In genomic region chr11:48908459-48908858, GRCm38 (mm10) we compare ENCODE assay signal across 26 mouse cellular contexts. TPM values are rescaled to one million over a fixed set of nuclear protein-coding genes. Genes with fewer than 3 reads are reported as not detected.
DNase-seq lines count a peak whose midpoint lies in the region; ATAC-seq and TF ChIP-seq lines count a peak whose summit lies in the region.
"Had no signal": no experiment of that assay in that cellular context is flagged by ENCODE, and none has a peak within 500 bp of the region (broad histone marks: within the 10 kb centered on the region; RNA-seq: fewer than 3 reads in every experiment).

No protein-coding gene starts in this region.

- no peak for TF ChIP-seq EP300 in liver, postnatal 0 days (IDR thresholded peaks at IDR 0.05; ENCODE audit: low read depth)
- TF ChIP-seq EP300 in liver, embryonic 14.5 days (IDR thresholded peaks at IDR 0.05; ENCODE audit: low read depth), result no peak

- no peak overlapping the region for H3K4me3 ChIP-seq in liver, embryonic 11.5 days (ENCODE audit: low read depth, low read length)
- no peak overlapping the region for H3K4me3 ChIP-seq in liver, postnatal 0 days (ENCODE audit: low read depth, low read length)
- no peak overlapping the region for H3K4me3 ChIP-seq in G1E (ENCODE audit: low read depth, low read length)
- no peak overlapping the region for H3K4me3 ChIP-seq in liver, embryonic 14.5 days (ENCODE audit: insufficient read depth in 1 of 2, low read depth in 2 of 2, low read length in 2 of 2)
- H3K4me3 ChIP-seq in heart, embryonic 10.5 days, result no peak overlapping the region
- H3K4me3 ChIP-seq: forebrain, embryonic 10.5 days; forebrain, embryonic 13.5 days; heart, adult 2 months; hindbrain, embryonic 13.5 days had no signal

- H3K9me3 ChIP-seq in liver, embryonic 11.5 days (ENCODE audit: control insufficient read depth, low read length), result no peaks in the 10 kb centered on the region
- no peaks in the 10 kb centered on the region for H3K9me3 ChIP-seq in liver, postnatal 0 days (ENCODE audit: low read length)
- H3K9me3 ChIP-seq in G1E (replicated peaks), result no peaks in the 10 kb centered on the region
- H3K9me3 ChIP-seq in liver, embryonic 14.5 days (ENCODE audit: control insufficient read depth, low read length), result no peaks in the 10 kb centered on the region
- H3K9me3 ChIP-seq in heart, embryonic 10.5 days, result no peaks in the 10 kb centered on the region
- H3K9me3 ChIP-seq: forebrain, embryonic 10.5 days; forebrain, embryonic 13.5 days; hindbrain, embryonic 13.5 days had no signal

- no peaks in the 10 kb centered on the region for H3K27me3 ChIP-seq in liver, embryonic 11.5 days (replicated peaks; ENCODE audit: control insufficient read depth, insufficient read depth, low read length)
- no peaks in the 10 kb centered on the region for H3K27me3 ChIP-seq in liver, postnatal 0 days (ENCODE audit: insufficient read depth, low read length)
- H3K27me3 ChIP-seq in G1E (ENCODE audit: insufficient read depth, low read length), result no peaks in the 10 kb centered on the region
- H3K27me3 ChIP-seq in liver, embryonic 14.5 days (ENCODE audit: control insufficient read depth, insufficient read depth, low read length), result no peaks in the 10 kb centered on the region
- H3K27me3 ChIP-seq in heart, embryonic 10.5 days (ENCODE audit: insufficient read depth, poor library complexity, severe bottlenecking), result no peaks in the 10 kb centered on the region
- H3K27me3 ChIP-seq: forebrain, embryonic 13.5 days; hindbrain, embryonic 13.5 days; Patski had no signal

- TF ChIP-seq CTCF in liver, postnatal 0 days (IDR thresholded peaks at IDR 0.05; ENCODE audit: low read depth), result no peak
- TF ChIP-seq CTCF in G1E (IDR thresholded peaks at IDR 0.05; ENCODE audit: low read depth, low read length), result no peak
- TF ChIP-seq CTCF in liver, embryonic 14.5 days (IDR thresholded peaks at IDR 0.05; ENCODE audit: low read depth), result no peak

- no peaks in the 10 kb centered on the region for H3K4me1 ChIP-seq in liver, embryonic 11.5 days (replicated peaks; ENCODE audit: control insufficient read depth, insufficient read depth, low read length)
- peaks cover 7% of the 10 kb centered on the region; the same call in 1 of the 2 replicates for H3K4me1 ChIP-seq in liver, postnatal 0 days (ENCODE audit: insufficient read depth)
- H3K4me1 ChIP-seq in G1E (ENCODE audit: insufficient read depth, low read depth, low read length), result peaks cover 26% of the 10 kb centered on the region
- peaks cover 3 to 9% of the 10 kb centered on the region in 2 experiments; a peak in 3 of 4 replicates for H3K4me1 ChIP-seq in liver, embryonic 14.5 days (replicated peaks; ENCODE audit: control insufficient read depth in 2 of 2, insufficient read depth in 2 of 2, low read length in 1 of 2)
- H3K4me1 ChIP-seq in heart, embryonic 10.5 days, result no peaks in the 10 kb centered on the region
- H3K4me1 ChIP-seq: forebrain, embryonic 10.5 days; forebrain, embryonic 13.5 days; hindbrain, embryonic 13.5 days had no signal

- H3K27ac ChIP-seq in liver, embryonic 11.5 days (ENCODE audit: low read depth, low read length), result no peak overlapping the region
- H3K27ac ChIP-seq in liver, postnatal 0 days (ENCODE audit: low read depth), result no peak overlapping the region
- no peak overlapping the region for H3K27ac ChIP-seq in liver, embryonic 14.5 days
- H3K27ac ChIP-seq in heart, embryonic 10.5 days, result no peak overlapping the region
- H3K27ac ChIP-seq: forebrain, embryonic 10.5 days; forebrain, embryonic 13.5 days; heart, adult 2 months; hindbrain, embryonic 13.5 days had no signal

- peak; percentile 60; the same call in 1 of the 2 replicates for ATAC-seq in liver, embryonic 11.5 days (replicated peaks; ENCODE audit: low FRiP score)
- no peak for ATAC-seq in liver, postnatal 0 days
- ATAC-seq in G1E (ENCODE audit: extremely low read depth, insufficient number of reproducible peaks, low FRiP score, poor library complexity, severe bottlenecking), result peak; percentile 90
- ATAC-seq in liver, embryonic 14.5 days (ENCODE audit: insufficient read depth), result no peak
- ATAC-seq in megakaryocyte progenitor cell, adult 5-6 weeks (replicated peaks; ENCODE audit: poor library complexity), result 0 out of 2 replicates have a peak, but pooled peaks have one; percentile 11
- ATAC-seq: CD4-positive, CD25-positive, alpha-beta regulatory T cell, adult 4 months; forebrain, embryonic 13.5 days; forebrain, embryonic 16.5 days; hindbrain, embryonic 16.5 days; Patski had no signal

- no peaks in the 10 kb centered on the region for H3K36me3 ChIP-seq in liver, embryonic 11.5 days (ENCODE audit: control insufficient read depth, insufficient read depth, low read length)
- no peaks in the 10 kb centered on the region for H3K36me3 ChIP-seq in liver, postnatal 0 days (replicated peaks; ENCODE audit: insufficient read depth, low read length)
- no peaks in the 10 kb centered on the region for H3K36me3 ChIP-seq in G1E (replicated peaks)
- no peaks in the 10 kb centered on the region for H3K36me3 ChIP-seq in liver, embryonic 14.5 days (replicated peaks; ENCODE audit: control insufficient read depth, insufficient read depth, low read depth)
- H3K36me3 ChIP-seq in heart, embryonic 10.5 days, result no peaks in the 10 kb centered on the region
- H3K36me3 ChIP-seq: forebrain, embryonic 10.5 days; hindbrain, embryonic 13.5 days had no signal

- no peak for DNase-seq in liver, embryonic 11.5 days (ENCODE audit: low spot score)
- DNase-seq in liver, postnatal 0 days, result no peak
- DNase-seq in G1E (ENCODE audit: low spot score), result peak; percentile 23
- peak; percentile 6 to 17 (median 9) for DNase-seq in liver, embryonic 14.5 days (ENCODE audit: low read depth in 3 of 3, low spot score in 3 of 3)
- no peak for DNase-seq in heart, embryonic 10.5 days (ENCODE audit: low spot score)
- DNase-seq in right cerebral cortex, postnatal 10 days (ENCODE audit: low spot score in 2 of 2), result no peak
- DNase-seq in right cerebral cortex, postnatal 25 days, result no peak
- DNase-seq: adrenal gland, postnatal 10 days; adrenal gland, postnatal 36 days; cerebellum, adult 18-20 months; cerebellum, adult 9-10 months; cerebellum, postnatal 14 days; gastrocnemius, postnatal 10 days; gastrocnemius, postnatal 36 days; heart, adult 2 months had no signal

- H3K9ac ChIP-seq in liver, embryonic 11.5 days (ENCODE audit: low read depth, low read length), result no peak overlapping the region
- no peak overlapping the region for H3K9ac ChIP-seq in liver, postnatal 0 days (replicated peaks)
- no peak overlapping the region for H3K9ac ChIP-seq in liver, embryonic 14.5 days (replicated peaks)
- H3K9ac ChIP-seq: forebrain, embryonic 13.5 days; hindbrain, embryonic 13.5 days had no signal

- WGBS in liver, embryonic 11.5 days, result 17% methylated on average over 1 of the region's 1 CpGs
- 12% methylated on average over 1 of the region's 1 CpGs for WGBS in liver, postnatal 0 days (ENCODE audit: insufficient replicate concordance)
- 7% methylated on average over 1 of the region's 1 CpGs for WGBS in liver, embryonic 14.5 days (ENCODE audit: insufficient replicate concordance)
- WGBS in heart, embryonic 10.5 days, result 55% methylated on average over 1 of the region's 1 CpGs

- H3K4me2 ChIP-seq in liver, embryonic 11.5 days, result no peak overlapping the region
- no peak overlapping the region for H3K4me2 ChIP-seq in liver, postnatal 0 days (ENCODE audit: low read depth, low read length)
- H3K4me2 ChIP-seq in liver, embryonic 14.5 days (ENCODE audit: low read depth), result no peak overlapping the region
- H3K4me2 ChIP-seq: forebrain, embryonic 13.5 days; heart, embryonic 11.5 days; hindbrain, embryonic 13.5 days had no signal

RNA-seq across cellular contexts. Expression of gene Gm5431, which starts 6.4 kb away (rescaled TPM):
- polyA plus RNA-seq in liver, embryonic 11.5 days (2014; fragmentation: Nextera tagmentation; extraction: Ambion mirVana), result 0.16 and 0.30 TPM in 2 replicates
- polyA plus RNA-seq in liver, postnatal 0 days (2015; fragmentation: Nextera tagmentation; extraction: Ambion mirVana), result 0.66 and 0.86 TPM in 2 replicates
- not detected in 2 replicates for total RNA-seq in G1E (2014; fragmentation: Nextera tagmentation)
- total RNA-seq in G1E (2017), result 0.06 and 0.11 TPM in 2 replicates
- polyA plus RNA-seq in G1E (2012), result not detected in 2 replicates
- 0.10 and 0.16 TPM in 2 replicates for polyA plus RNA-seq in liver, embryonic 14.5 days (2012; rRNA removed)
- 0.29 and 0.34 TPM in 2 replicates for polyA plus RNA-seq in liver, embryonic 14.5 days (2014; fragmentation: Nextera tagmentation; extraction: Ambion mirVana)
- total RNA-seq in megakaryocyte progenitor cell, adult 5-6 weeks (2015), result 0.39 and 0.84 TPM in 2 replicates
- total RNA-seq in megakaryocyte progenitor cell, adult 5-6 weeks (2017), result 0.27 and 0.83 TPM in 2 replicates
- polyA plus RNA-seq in heart, embryonic 10.5 days (2016; fragmentation: Nextera tagmentation; extraction: Ambion mirVana), result 0.06 and 0.07 TPM in 2 replicates
- polyA plus RNA-seq: C2C12; forebrain, embryonic 10.5 days; heart, embryonic 14.5 days had no signal

RNA-seq across cellular contexts. Expression of gene Irgm1, which starts 37.0 kb away (rescaled TPM):
- 15.2 and 17.2 TPM in 2 replicates for polyA plus RNA-seq in liver, embryonic 11.5 days (2014; fragmentation: Nextera tagmentation; extraction: Ambion mirVana)
- polyA plus RNA-seq in liver, postnatal 0 days (2015; fragmentation: Nextera tagmentation; extraction: Ambion mirVana), result 42.7 and 44.1 TPM in 2 replicates
- total RNA-seq in G1E (2014; fragmentation: Nextera tagmentation), result 39.3 and 44.2 TPM in 2 replicates
- total RNA-seq in G1E (2017), result 73.5 and 75.4 TPM in 2 replicates
- polyA plus RNA-seq in G1E (2012), result 2.3 and 2.9 TPM in 2 replicates
- 7.6 and 10.4 TPM in 2 replicates for polyA plus RNA-seq in liver, embryonic 14.5 days (2012; rRNA removed)
- polyA plus RNA-seq in liver, embryonic 14.5 days (2014; fragmentation: Nextera tagmentation; extraction: Ambion mirVana), result 15.1 and 16.6 TPM in 2 replicates
- total RNA-seq in megakaryocyte progenitor cell, adult 5-6 weeks (2015), result 44.1 and 45.1 TPM in 2 replicates
- total RNA-seq in megakaryocyte progenitor cell, adult 5-6 weeks (2017), result 32.4 and 34.9 TPM in 2 replicates
- polyA plus RNA-seq in heart, embryonic 10.5 days (2016; fragmentation: Nextera tagmentation; extraction: Ambion mirVana), result 3.0 and 3.6 TPM in 2 replicates

RNA-seq across cellular contexts. Expression of gene Psme2b, which starts 37.5 kb away (rescaled TPM):
- polyA plus RNA-seq in liver, embryonic 11.5 days (2014; fragmentation: Nextera tagmentation; extraction: Ambion mirVana), result 1.7 and 2.2 TPM in 2 replicates
- 4.2 and 4.5 TPM in 2 replicates for polyA plus RNA-seq in liver, postnatal 0 days (2015; fragmentation: Nextera tagmentation; extraction: Ambion mirVana)
- total RNA-seq in G1E (2014; fragmentation: Nextera tagmentation) (1.8 and 5.8 TPM in 2 replicates), G1E (2017) (7.6 and 9.0 TPM in 2 replicates)
- 1.9 and 2.7 TPM in 2 replicates for polyA plus RNA-seq in G1E (2012)
- 0.71 and 1.3 TPM in 2 replicates for polyA plus RNA-seq in liver, embryonic 14.5 days (2012; rRNA removed)
- 2.8 and 3.1 TPM in 2 replicates for polyA plus RNA-seq in liver, embryonic 14.5 days (2014; fragmentation: Nextera tagmentation; extraction: Ambion mirVana)
- 22.6 and 31.0 TPM in 2 replicates for total RNA-seq in megakaryocyte progenitor cell, adult 5-6 weeks (2015)
- 25.4 and 31.7 TPM in 2 replicates for total RNA-seq in megakaryocyte progenitor cell, adult 5-6 weeks (2017)
- 1.9 and 2.0 TPM in 2 replicates for polyA plus RNA-seq in heart, embryonic 10.5 days (2016; fragmentation: Nextera tagmentation; extraction: Ambion mirVana)

Comparison
In these comparisons a context has a peak if more than half of its experiments do, and no peak if none do; other contexts are left out.
1. ATAC-seq: peak in liver, embryonic 11.5 days (single experiment), G1E (single experiment) and megakaryocyte progenitor cell, adult 5-6 weeks (single experiment); none in liver, postnatal 0 days (single experiment) and liver, embryonic 14.5 days (single experiment).
2. DNase-seq: peak in G1E (single experiment) and liver, embryonic 14.5 days (3 of 3); none in liver, embryonic 11.5 days (single experiment), liver, postnatal 0 days (single experiment), heart, embryonic 10.5 days (single experiment), right cerebral cortex, postnatal 10 days (0 of 2) and right cerebral cortex, postnatal 25 days (single experiment).